Mouse (Mus musculus) fat pad, adult 2 months (tissue): ENCODE measurements at regions not wholly inside any gene's neighbourhood (a gene's known extent, or its start where the extent isn't known, plus 50 kb on each side); places are given as distances from the start of the nearest gene placed in this dataset.

ENCODE experiments used
- DNase-seq: peaks from one replicate; pipeline ENCODE4 v3.0.0-alpha.2; 2011; ENCODE audit warnings: low read depth, low spot score; ENCODE audit errors: extremely low read depth

DNA sequence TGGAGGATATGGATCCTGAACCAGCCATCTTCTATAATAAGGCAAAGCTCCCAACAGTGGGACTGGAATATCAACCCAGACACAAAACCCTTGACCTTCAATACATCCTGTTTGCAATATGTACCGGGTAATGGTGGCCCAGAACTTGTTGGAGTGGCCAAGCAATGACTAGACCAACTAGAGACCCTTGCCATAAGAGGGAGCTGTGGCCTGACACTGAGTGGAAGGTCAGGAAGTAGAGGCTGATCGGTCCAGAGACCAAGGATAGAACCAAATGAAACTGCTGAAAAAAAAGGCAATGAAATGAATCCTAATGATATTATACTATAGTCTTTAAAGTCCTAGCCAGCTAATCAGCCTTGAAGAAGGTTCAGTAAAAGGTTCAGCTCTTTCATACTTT is 57.2 kb upstream of the Cav2 start:
- no peak for DNase-seq

DNA sequence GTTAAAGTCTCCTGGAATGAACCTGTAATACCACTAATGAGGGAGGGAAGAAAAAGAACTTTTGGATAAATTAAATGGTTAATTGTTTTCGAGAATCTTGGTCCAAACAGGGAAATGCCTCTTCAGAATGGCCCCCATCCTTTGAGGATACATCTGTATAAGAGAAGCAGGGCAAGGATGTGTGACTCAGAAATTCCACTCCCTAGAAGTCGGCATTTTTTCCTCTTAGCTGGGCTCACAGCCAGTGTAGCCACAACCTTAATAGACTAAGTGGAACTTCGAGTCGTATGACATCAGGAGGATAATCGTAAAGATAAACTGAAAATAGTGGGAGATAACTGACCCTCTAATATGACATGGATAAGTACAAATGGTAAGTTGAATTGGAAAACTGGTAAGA is 56.1 kb upstream of the Cav2 start:
- no peak for DNase-seq

DNA sequence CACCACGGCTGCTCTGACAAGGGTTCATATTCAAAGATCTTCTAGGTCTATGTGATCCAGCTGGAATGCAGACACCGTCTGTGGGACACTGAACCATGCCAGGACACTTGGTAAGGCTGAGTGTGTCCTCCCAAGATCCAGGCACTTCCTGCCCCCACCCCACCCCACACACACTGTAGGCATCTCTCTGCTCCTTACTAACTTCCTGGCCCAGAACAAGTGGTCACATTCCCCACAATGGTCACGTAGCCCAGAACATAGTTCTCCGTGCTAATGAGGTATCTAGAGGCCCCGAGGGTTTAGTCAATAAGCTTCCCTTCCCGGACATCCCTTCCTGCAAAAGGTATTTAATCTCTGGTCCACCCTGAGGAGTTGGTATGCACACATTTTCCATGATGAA is 54.5 kb upstream of the Cav2 start:
- DNase-seq = no peak
